Mouse (Mus musculus) adipose tissue, adult 10 weeks (tissue): ENCODE measurements around the gene Lpo. TPM values are rescaled to one million over a fixed set of nuclear protein-coding genes. Genes with fewer than 3 reads are reported as not detected.

Experiments used
- polyA plus RNA-seq: library from polyadenylated mRNA; stranded (reverse); fragments of 350-450 nt; fragmentation: Illumina TruSeq; extraction: RNeasy Lipid Tissue Mini Kit (QIAGEN cat#74804); gene quantifications from one replicate; pipeline ENCODE4 v1.2.3, GENCODE M21; 2014; ENCODE audit warnings: low read depth, low replicate concordance

Gene Lpo
- not detected for polyA plus RNA-seq

GRCm38 (mm10) chr11:87828239-87828900 lies at the start of gene Lpo:
Gene Lpo, minus strand, starts transcription at chr11:87828289.

GRCm38 (mm10) chr11:87875436-87875835 lies 47.3 kb upstream of the Lpo start, which contains the start of gene Epx:
Gene Epx, minus strand, starts transcription at chr11:87875536.

GRCm38 (mm10) chr11:87852690-87853596 lies 24.9 kb upstream of the Lpo start, which contains the start of gene Mks1:
Gene Mks1, plus strand, starts transcription at chr11:87853215.

GRCm38 (mm10) chr11:87793460-87793859 lies 34.6 kb downstream of the Lpo start, which contains the start of gene Mpo:
Gene Mpo, plus strand, starts transcription at chr11:87793581.

GRCm38 (mm10) chr11:87760301-87761081 lies 67.6 kb downstream of the Lpo start, which contains the start of gene Tspoap1:
Gene Tspoap1, plus strand, starts transcription at chr11:87760541.

Other genes with a start within 250 kb of the Lpo start
- 27.5 TPM for gene Mtmr4, start 236.1 kb downstream of the Lpo start, polyA plus RNA-seq
- 2.6 TPM for gene Hsf5, start 211.1 kb downstream of the Lpo start, polyA plus RNA-seq
- 21.6 TPM for gene Rnf43, start 165.6 kb downstream of the Lpo start, polyA plus RNA-seq
- gene Supt4a, start 90.7 kb downstream of the Lpo start, polyA plus RNA-seq, result 69.9 TPM
- gene Tspoap1, start 67.7 kb downstream of the Lpo start, polyA plus RNA-seq, result 4.8 TPM
- not detected for gene Mpo, start 34.7 kb downstream of the Lpo start, polyA plus RNA-seq
- gene Mks1, start 24.9 kb upstream of the Lpo start, polyA plus RNA-seq, result 14.8 TPM
- gene Epx, start 47.2 kb upstream of the Lpo start, polyA plus RNA-seq, result not detected
- not detected for gene Olfr462, start 64.0 kb upstream of the Lpo start, polyA plus RNA-seq
- not detected for gene Olfr463, start 69.1 kb upstream of the Lpo start, polyA plus RNA-seq
- gene Olfr464, start 92.7 kb upstream of the Lpo start, polyA plus RNA-seq, result not detected
- 168 TPM for gene Dynll2, start 159.2 kb upstream of the Lpo start, polyA plus RNA-seq
- gene Srsf1, start 219.1 kb upstream of the Lpo start, polyA plus RNA-seq, result 244 TPM
- 32.7 TPM for gene Vezf1, start 240.0 kb upstream of the Lpo start, polyA plus RNA-seq